Mouse (Mus musculus): ENCODE data around the gene Ift172. TPM values are rescaled to one million over a fixed set of nuclear protein-coding genes. Genes with fewer than 3 reads are reported as not detected.
A peak's percentile ranks its signal among the peaks of the same experiment; 100 is the strongest.

Gene Ift172
- total RNA-seq (2021): 10 to 100 TPM; 79.3 to 86.3 TPM
- long read RNA-seq, full-length matches to known transcripts: 27 of 49 reads
- long read RNA-seq, partial matches to known transcripts: 7 of 49 reads
- long read RNA-seq, other reads (novel, unspliced or antisense): 15 of 49 reads

GRCm38 (mm10) chr5:31290521-31291360, at the start of gene Ift172:
TSS of gene Ift172 (minus strand) at chr5:31291116.
- DNase-seq (ENCODE audit: low spot score in 2 of 2): peak; percentile 94 to 98

DNA sequence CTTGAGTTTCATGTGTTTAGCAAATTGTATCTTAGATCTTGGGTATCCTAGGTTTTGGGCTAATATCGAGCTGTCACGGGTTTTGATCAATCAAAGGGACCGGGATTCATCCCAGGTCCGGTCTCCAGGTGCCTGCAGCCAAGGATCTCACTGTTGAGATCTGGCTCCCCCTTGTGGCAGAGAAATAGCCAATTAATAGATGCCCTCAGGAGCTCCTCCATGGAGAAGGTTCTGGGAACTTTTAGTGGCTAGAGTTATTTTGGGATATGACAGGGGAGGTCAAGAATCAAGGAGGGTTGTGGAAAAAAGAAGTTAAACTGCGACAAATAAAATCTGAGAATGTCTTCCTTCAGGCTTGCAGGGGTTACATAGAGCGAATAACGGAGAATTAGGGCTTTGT, 37.3 kb upstream of the Ift172 start:
- peak; percentile 28 to 80 for DNase-seq (ENCODE audit: low spot score in 2 of 2)

DNA sequence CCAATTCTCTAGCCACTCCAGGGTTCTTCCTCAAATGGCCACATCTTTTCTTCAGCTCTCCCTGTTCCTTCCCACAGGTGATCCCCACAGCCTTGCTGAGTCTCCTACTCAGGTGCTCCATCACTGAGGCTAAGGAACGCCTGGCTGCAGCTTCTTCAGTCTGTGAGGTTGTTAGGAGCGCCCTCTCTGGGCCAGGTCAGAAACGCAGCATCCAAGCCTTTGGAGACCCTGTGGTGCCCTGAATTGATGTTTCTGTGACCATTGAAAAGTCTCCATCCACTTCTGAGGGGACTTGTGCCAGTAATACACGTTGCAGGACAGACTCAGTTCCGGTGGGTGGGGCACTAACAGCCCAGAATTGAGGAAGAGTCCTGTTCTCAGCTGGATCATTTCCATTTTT, 35.9 kb upstream of the Ift172 start:
- peak in 1 of 2 experiments; percentile 4 for DNase-seq (ENCODE audit: low spot score in 2 of 2)

- DNase-seq (ENCODE audit: low spot score in 2 of 2): no peak
Observed at GRCm38 (mm10) chr5:31324085-31324484, 33.2 kb upstream of the Ift172 start.

GRCm38 (mm10) chr5:31322776-31323175, 31.9 kb upstream of the Ift172 start:
- no peak for DNase-seq (ENCODE audit: low spot score in 2 of 2)

- no peak for DNase-seq (ENCODE audit: low spot score in 2 of 2)
Observed at GRCm38 (mm10) chr5:31312806-31313205, 21.9 kb upstream of the Ift172 start.

DNA sequence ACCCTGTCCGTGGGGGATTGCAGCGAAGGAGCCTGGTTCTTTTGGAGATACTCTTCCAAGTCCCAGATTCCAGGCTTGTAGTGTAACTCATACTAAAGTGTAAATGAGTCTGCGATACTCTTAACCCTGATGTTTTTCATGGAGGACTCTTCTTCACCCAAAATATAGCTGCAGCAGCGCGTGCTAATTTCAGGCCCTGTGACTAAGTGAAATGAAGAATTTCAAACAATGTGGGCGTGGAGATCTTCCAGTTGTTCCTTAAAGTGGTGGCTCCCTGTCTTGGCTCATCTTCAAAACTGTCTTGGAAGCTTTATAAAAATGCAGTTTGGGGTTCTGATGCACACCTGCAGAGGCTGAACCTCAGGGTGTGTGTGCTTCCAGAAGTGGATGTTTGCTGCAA, 12.2 kb upstream of the Ift172 start:
- no peak for DNase-seq (ENCODE audit: low spot score in 2 of 2)

DNA sequence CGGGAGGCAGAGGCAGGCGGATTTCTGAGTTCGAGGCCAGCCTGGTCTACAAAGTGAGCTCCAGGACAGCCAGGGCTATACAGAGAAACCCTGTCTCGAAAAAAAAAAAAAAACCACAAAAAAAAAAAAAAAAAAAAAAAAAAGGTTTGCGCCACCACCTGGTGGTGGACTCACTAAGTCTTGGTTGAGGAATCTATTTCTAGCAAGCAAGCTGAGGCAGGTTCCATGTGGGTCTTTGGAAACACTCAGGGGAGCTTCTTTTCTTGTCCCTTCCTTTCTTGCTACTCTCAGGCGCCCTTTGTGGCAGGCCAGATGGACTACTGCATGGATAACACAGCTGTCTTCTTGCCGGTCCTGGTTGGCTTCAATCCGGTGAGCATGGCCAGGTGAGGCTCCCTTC, 10.9 kb upstream of the Ift172 start:
- DNase-seq (ENCODE audit: low spot score in 2 of 2): no peak

- no peak for DNase-seq (ENCODE audit: low spot score in 2 of 2)
Observed at GRCm38 (mm10) chr5:31298486-31298885, 7.6 kb upstream of the Ift172 start.

- no peak for DNase-seq (ENCODE audit: low spot score in 2 of 2)
Observed at GRCm38 (mm10) chr5:31297981-31298380, 7.1 kb upstream of the Ift172 start.

GRCm38 (mm10) chr5:31297047-31297757, 6.3 kb upstream of the Ift172 start, which contains the start of gene Gckr:
TSS of gene Gckr (plus strand) at chr5:31297443.
- DNase-seq (ENCODE audit: low spot score in 2 of 2): no peak

- peak; percentile 39 to 57 for DNase-seq (ENCODE audit: low spot score in 2 of 2)
Observed at GRCm38 (mm10) chr5:31295606-31296141, 4.8 kb upstream of the Ift172 start, which contains the start of gene Fndc4. TSS of gene Fndc4 (minus strand) at chr5:31296080.

- no peak for DNase-seq (ENCODE audit: low spot score in 2 of 2)
Observed at GRCm38 (mm10) chr5:31294964-31295605, 4.2 kb upstream of the Ift172 start.

- DNase-seq (ENCODE audit: low spot score in 2 of 2): no peak
Observed at GRCm38 (mm10) chr5:31291361-31291688, 409 bp upstream of the Ift172 start.

DNA sequence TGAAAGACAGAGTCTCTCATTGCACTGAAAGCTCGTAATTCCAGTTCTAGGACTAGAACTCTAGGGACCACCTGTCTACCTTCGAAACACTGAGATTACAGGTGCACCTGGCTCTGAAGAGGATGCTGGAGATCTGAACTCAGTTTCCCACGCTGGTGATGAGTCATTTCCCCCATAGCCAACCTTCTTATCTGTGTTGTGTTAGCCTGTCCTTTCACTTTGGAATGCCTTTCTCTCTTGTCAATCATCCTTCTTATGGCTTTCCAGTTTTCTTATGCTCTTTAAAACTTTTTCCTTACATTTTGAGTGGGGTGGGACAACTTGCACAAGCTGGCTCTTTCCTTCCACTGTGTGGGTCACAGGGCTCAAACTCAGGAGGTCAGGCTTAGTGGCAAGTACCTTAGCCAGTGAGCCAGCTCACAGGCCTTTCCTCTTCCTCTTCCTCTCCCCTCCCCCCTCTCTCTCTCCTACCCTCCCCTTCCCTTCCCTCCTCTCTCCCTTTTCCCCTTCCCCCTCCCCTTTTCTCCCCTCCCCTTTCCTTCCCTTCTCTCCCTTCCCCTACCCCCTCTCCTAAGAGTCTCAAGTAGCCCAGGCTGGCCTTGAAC, 1.2 kb downstream of the Ift172 start:
- DNase-seq (ENCODE audit: low spot score in 2 of 2): no peak

DNA sequence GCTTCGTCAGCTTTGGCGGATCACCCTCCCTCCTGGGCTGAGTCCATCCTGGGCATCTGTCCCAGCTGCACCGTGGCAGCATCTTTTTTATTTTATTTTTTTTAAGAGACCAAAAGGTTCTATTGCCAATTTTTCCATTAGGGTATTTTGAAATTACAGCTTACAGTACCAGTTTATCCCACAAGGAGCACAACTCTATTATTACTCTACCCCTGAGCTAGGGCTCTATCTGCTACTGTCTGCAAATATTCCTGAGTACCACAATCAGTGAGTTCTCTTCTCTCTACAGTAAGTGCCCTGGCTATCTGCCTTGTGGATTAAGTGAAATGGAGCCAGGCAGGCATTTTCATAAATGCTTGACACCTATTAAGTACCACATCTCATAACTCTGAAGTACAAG, 2.3 kb downstream of the Ift172 start:
- DNase-seq (ENCODE audit: low spot score in 2 of 2): no peak

DNA sequence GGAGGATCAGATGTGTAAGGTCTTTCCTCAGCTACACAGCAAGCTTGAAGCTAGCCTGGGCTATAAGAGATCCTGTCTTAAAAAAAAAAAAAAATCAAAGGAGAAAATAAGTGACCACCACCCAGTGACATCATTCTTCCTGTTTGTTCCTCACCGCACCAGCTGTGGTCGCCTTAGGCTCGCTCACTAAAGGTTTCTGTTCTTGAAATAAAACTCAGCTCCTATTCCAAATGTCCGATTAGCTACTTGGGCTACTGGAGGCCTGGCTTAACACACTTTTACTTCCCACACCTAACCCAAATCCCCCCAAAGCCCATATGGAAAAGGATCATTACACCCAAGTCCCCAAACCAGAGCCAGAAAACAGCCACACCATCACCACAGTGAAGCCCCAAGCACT, 2.7 kb downstream of the Ift172 start:
- DNase-seq (ENCODE audit: low spot score in 2 of 2): no peak

GRCm38 (mm10) chr5:31279245-31279988, 11.5 kb downstream of the Ift172 start:
- no peak for DNase-seq (ENCODE audit: low spot score in 2 of 2)

GRCm38 (mm10) chr5:31273018-31273417, 17.9 kb downstream of the Ift172 start:
- DNase-seq (ENCODE audit: low spot score in 2 of 2): no peak

GRCm38 (mm10) chr5:31267686-31268085, 23.2 kb downstream of the Ift172 start:
- DNase-seq (ENCODE audit: low spot score in 2 of 2): no peak

All from layer of hippocampus, adult 18-20 months (tissue).